Mouse (Mus musculus): ENCODE measurements around the gene Agpat1. TPM values are rescaled to one million over a fixed set of nuclear protein-coding genes. Genes with fewer than 3 reads are reported as not detected.

The Agpat1 gene
- polyA plus RNA-seq, 1 experiment from 2014 or later, result 122 TPM

DNA sequence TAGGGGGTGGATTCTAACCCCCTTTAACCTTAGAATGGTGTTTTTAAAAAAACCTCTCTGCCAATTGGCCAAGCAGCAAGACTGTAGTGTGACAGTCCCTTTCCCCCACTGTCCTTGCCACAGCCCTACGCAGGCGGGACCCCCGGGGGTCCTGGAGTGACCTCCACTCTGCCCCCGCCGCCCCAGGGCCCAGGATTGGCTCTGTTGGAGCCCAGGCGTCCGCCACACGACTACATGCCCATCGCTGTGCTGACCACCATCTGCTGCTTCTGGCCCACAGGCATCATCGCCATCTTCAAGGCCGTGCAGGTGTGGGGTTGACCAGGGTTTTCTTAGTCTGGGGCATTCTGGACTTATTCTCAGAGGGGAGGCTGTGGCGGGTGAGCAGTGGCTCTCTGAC is 27.6 kb downstream of the Agpat1 start:
- WGBS, result 3% methylated on average over 11 of the region's 12 CpGs
- no peak for ATAC-seq
- Histone ChIP-seq H3K36me3 (ENCODE audit: control insufficient read depth, insufficient read depth, low read length) (no peaks in the 10 kb centered on the region), H3K4me1 (ENCODE audit: control insufficient read depth, insufficient read depth, low read depth, low read length) (peaks cover 39% of the 10 kb centered on the region), H3K27ac (ENCODE audit: low read depth, low read length) (no peak overlapping the region), H3K4me3 (ENCODE audit: low read length) (peak overlapping the region; percentile 37), H3K27me3 (replicated peaks; ENCODE audit: control insufficient read depth, insufficient read depth, low read length) (peaks cover 3% of the 10 kb centered on the region; the same call in 1 of the 2 replicates), H3K4me2 (ENCODE audit: low read length) (peak overlapping the region; percentile 84), H3K9ac (ENCODE audit: low read depth, low read length) (peak overlapping the region; percentile 57), H3K9me3 (ENCODE audit: control insufficient read depth, low read length) (no peaks in the 10 kb centered on the region)

DNA sequence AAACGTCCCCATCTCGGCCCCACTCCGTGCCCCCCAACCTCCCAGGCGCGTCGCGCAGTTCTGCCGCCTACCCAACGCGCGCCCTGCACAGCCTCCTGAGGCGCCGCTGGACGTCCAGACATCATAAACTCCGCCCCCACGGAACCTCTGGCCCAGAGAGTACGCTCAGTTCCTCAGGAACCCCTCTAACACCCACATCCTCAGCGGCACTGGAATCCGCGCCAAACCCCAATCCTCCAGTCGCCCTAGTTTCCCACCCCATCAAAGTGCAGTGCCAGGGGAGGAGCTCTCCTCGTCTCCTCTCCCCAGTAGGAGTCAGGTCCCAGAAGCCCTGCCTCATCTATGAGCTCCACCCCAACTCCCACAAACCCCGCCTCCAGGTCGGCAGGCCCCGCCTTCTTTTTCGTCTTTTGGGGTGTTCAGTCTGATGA is 28.2 kb downstream of the Agpat1 start:
- Histone ChIP-seq H3K36me3 (ENCODE audit: control insufficient read depth, insufficient read depth, low read length) (no peaks in the 10 kb centered on the region), H3K4me1 (ENCODE audit: control insufficient read depth, insufficient read depth, low read depth, low read length) (peaks cover 39% of the 10 kb centered on the region), H3K27me3 (replicated peaks; ENCODE audit: control insufficient read depth, insufficient read depth, low read length) (peaks cover 3% of the 10 kb centered on the region; the same call in 1 of the 2 replicates), H3K4me2 (ENCODE audit: low read length) (peak overlapping the region; percentile 84), H3K9me3 (ENCODE audit: control insufficient read depth, low read length) (no peaks in the 10 kb centered on the region), H3K9ac (ENCODE audit: low read depth, low read length) (peak overlapping the region; percentile 57), H3K4me3 (ENCODE audit: low read length) (peak overlapping the region; percentile 37), H3K27ac (ENCODE audit: low read depth, low read length) (no peak overlapping the region)
- WGBS, result 5% methylated on average over 26 of the region's 26 CpGs
- ATAC-seq, result no peak

DNA sequence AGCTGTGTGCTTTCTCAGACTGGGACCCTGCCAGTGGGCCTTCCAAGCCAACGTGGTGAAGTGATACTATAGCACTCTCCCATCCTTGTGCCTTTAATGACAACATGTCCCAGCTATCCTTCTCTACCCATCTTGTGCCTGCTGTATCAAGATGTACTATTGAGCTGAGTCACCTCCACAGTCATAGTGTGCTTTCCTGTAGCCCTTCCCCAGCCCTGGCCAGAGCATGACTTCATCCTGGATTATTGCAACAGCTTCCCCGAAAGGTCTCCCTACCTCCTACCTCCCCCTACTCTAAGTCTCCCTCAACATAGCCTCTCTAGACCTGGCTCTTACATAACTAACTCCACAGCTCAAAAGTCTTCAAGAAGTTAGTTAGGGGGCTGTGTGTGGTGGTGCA is 31.6 kb downstream of the Agpat1 start:
- Histone ChIP-seq H3K9ac (ENCODE audit: low read depth, low read length) (no peak overlapping the region), H3K4me1 (ENCODE audit: control insufficient read depth, insufficient read depth, low read depth, low read length) (peaks cover 14% of the 10 kb centered on the region), H3K36me3 (ENCODE audit: control insufficient read depth, insufficient read depth, low read length) (no peaks in the 10 kb centered on the region), H3K4me3 (ENCODE audit: low read length) (no peak overlapping the region), H3K27me3 (replicated peaks; ENCODE audit: control insufficient read depth, insufficient read depth, low read length) (peaks cover 3% of the 10 kb centered on the region; the same call in 1 of the 2 replicates), H3K4me2 (ENCODE audit: low read length) (no peak overlapping the region), H3K9me3 (ENCODE audit: control insufficient read depth, low read length) (no peaks in the 10 kb centered on the region), H3K27ac (ENCODE audit: low read depth, low read length) (no peak overlapping the region)
- no peak for ATAC-seq
- WGBS, result 69% methylated on average over 2 of the region's 2 CpGs

DNA sequence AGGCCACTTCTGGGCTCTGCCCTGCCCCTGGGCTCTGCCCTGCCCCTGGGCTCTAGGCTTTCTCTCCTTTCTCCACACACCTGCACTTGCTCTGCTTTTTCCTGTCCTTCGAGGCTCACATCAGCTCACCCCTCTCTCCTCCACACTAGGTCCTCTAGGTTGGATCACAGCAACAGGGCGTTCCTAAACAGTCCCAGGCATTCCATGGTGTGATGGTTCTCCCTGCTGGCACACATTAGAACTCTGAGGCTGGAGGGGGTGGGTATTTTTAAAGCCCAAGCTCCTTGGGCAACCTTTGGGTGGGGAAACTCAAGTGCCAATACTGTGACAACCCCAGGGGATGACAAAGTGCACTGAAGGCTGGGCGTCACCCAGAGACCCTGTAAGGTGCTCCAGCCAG is 33.4 kb downstream of the Agpat1 start:
- Histone ChIP-seq H3K36me3 (ENCODE audit: control insufficient read depth, insufficient read depth, low read length) (no peaks in the 10 kb centered on the region), H3K9ac (ENCODE audit: low read depth, low read length) (no peak overlapping the region), H3K27ac (ENCODE audit: low read depth, low read length) (no peak overlapping the region), H3K9me3 (ENCODE audit: control insufficient read depth, low read length) (no peaks in the 10 kb centered on the region), H3K27me3 (replicated peaks; ENCODE audit: control insufficient read depth, insufficient read depth, low read length) (no peaks in the 10 kb centered on the region), H3K4me1 (ENCODE audit: control insufficient read depth, insufficient read depth, low read depth, low read length) (peaks cover 4% of the 10 kb centered on the region; the same call in 1 of the 2 replicates), H3K4me3 (ENCODE audit: low read length) (no peak overlapping the region), H3K4me2 (ENCODE audit: low read length) (no peak overlapping the region)
- 65% methylated on average over 3 of the region's 3 CpGs for WGBS
- ATAC-seq, result no peak

DNA sequence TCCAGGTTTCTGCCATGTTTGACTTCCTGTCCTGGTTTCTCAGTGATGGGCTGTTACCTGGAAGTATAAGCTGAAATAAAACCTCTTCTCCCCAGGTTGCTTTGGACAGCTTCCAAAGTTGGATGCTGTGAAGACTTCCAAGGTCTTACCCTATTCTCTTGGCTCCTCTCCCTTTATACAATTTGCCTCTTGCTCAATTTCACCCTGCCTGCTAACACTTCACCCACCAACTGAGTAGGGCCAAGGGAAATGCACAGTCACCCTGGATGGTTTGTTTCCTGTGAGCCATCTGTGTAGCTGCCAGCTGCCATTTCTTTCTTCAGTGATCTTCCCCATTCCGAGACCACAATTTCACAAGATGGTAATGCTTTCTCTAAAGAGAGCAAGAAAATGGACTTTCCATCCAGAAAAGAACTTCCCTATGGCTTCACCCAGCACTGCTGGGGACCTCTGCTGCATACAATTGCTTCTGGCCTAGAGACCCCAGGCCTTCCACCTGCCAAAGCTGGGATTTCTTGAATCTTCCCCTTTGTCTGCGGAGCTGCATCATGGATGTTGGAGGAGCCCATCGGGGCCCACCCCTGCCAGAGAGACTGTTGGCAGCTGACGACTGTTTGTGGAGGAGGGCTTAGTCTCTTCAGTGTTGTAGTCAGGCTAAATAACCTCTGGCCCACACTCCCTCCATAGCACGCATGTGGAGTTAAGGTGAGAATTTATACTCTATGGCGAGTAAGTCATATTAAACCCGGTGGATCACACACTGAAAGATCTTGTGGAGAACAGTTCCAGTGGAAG is 35.6 kb downstream of the Agpat1 start:
- 84% methylated on average over 7 of the region's 7 CpGs for WGBS
- H3K9ac ChIP-seq (ENCODE audit: low read depth, low read length), result no peak overlapping the region
- no peak overlapping the region for H3K4me2 ChIP-seq (ENCODE audit: low read length)
- H3K4me3 ChIP-seq (ENCODE audit: low read length), result no peak overlapping the region
- H3K9me3 ChIP-seq (ENCODE audit: control insufficient read depth, low read length), result no peaks in the 10 kb centered on the region
- H3K4me1 ChIP-seq (ENCODE audit: control insufficient read depth, insufficient read depth, low read depth, low read length), result peaks cover 2% of the 10 kb centered on the region; the same call in 1 of the 2 replicates
- no peaks in the 10 kb centered on the region for H3K27me3 ChIP-seq (replicated peaks; ENCODE audit: control insufficient read depth, insufficient read depth, low read length)
- no peak overlapping the region for H3K27ac ChIP-seq (ENCODE audit: low read depth, low read length)
- no peak for ATAC-seq
- H3K36me3 ChIP-seq (ENCODE audit: control insufficient read depth, insufficient read depth, low read length), result no peaks in the 10 kb centered on the region

DNA sequence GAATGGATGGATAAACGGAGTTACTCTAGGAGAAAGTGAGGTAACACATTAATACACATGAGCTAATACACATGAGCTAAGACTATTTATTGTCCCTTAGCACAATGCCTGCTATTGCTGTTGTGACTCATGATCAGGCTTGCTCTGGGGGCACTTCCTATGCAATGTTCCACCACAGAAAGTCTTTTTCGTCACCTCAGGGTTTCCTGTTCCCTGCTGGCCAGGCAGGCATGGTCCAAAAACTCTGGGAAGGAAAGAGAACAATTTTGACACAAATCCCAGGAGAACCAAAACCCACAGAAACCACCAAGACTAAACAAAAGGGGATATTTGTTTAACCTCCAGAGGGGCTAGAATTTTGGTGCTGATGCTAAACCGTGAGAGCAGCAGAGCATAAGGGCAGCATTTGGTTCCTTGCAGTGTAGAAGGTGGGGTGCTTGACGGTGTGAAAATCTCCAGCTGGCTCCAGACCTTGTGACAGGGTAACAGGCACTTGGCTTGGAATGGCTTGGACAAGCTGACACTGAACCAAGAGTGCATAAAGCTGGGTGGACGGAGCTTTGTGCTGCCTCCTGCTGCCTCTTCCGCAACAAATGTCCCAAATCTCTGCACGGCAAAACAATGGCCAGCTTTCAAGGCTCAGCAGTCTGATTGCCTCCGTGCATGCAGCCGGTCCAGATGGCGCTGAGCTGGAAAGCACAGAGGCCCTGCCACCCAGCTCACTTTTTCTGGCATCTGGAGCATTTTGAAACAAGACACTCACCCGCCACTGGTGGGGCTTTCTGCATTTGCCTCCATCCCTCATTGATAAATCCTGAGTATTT is 36.9 kb downstream of the Agpat1 start:
- H3K9ac ChIP-seq (ENCODE audit: low read depth, low read length), result peak overlapping the region; percentile 46
- peaks cover 13% of the 10 kb centered on the region for H3K4me1 ChIP-seq (ENCODE audit: control insufficient read depth, insufficient read depth, low read depth, low read length)
- no peaks in the 10 kb centered on the region for H3K36me3 ChIP-seq (ENCODE audit: control insufficient read depth, insufficient read depth, low read length)
- 0 out of 2 replicates have a peak, but pooled peaks have one; percentile 27 for ATAC-seq
- WGBS, result 12% methylated on average over 11 of the region's 11 CpGs
- H3K9me3 ChIP-seq (ENCODE audit: control insufficient read depth, low read length), result no peaks in the 10 kb centered on the region
- no peak overlapping the region for H3K4me3 ChIP-seq (ENCODE audit: low read length)
- no peaks in the 10 kb centered on the region for H3K27me3 ChIP-seq (replicated peaks; ENCODE audit: control insufficient read depth, insufficient read depth, low read length)
- H3K4me2 ChIP-seq (ENCODE audit: low read length), result 0 out of 2 replicates have a peak overlapping the region, but pooled peaks have one; percentile 0
- H3K27ac ChIP-seq (ENCODE audit: low read depth, low read length), result peak overlapping the region; percentile 65

DNA sequence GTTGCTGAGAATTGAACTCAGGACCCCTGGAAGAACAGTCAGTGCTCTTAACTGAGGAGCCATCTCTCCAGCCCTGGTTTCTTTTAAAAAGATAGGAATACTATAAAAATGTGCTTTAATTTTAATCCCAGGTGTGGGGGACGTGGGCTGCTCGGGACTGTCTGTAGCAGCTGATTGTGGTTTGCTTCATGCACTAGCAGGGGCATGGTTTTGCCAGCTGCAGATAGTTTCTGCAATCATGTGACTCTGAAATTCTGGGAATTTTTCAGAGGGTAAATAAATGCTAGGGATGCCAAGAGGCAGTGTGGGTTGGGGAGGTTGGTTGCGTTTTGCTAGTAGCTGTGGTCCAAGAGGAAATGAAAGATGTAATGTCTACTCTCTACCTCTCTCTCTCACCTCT is 37.9 kb downstream of the Agpat1 start:
- no peaks in the 10 kb centered on the region for H3K36me3 ChIP-seq (ENCODE audit: control insufficient read depth, insufficient read depth, low read length)
- H3K4me1 ChIP-seq (ENCODE audit: control insufficient read depth, insufficient read depth, low read depth, low read length), result peaks cover 19% of the 10 kb centered on the region
- H3K4me2 ChIP-seq (ENCODE audit: low read length), result no peak overlapping the region
- no peaks in the 10 kb centered on the region for H3K9me3 ChIP-seq (ENCODE audit: control insufficient read depth, low read length)
- H3K27ac ChIP-seq (ENCODE audit: low read depth, low read length), result no peak overlapping the region
- no peaks in the 10 kb centered on the region for H3K27me3 ChIP-seq (replicated peaks; ENCODE audit: control insufficient read depth, insufficient read depth, low read length)
- H3K9ac ChIP-seq (ENCODE audit: low read depth, low read length), result no peak overlapping the region
- WGBS, result 79% methylated on average over 3 of the region's 3 CpGs
- no peak overlapping the region for H3K4me3 ChIP-seq (ENCODE audit: low read length)
- no peak for ATAC-seq

DNA sequence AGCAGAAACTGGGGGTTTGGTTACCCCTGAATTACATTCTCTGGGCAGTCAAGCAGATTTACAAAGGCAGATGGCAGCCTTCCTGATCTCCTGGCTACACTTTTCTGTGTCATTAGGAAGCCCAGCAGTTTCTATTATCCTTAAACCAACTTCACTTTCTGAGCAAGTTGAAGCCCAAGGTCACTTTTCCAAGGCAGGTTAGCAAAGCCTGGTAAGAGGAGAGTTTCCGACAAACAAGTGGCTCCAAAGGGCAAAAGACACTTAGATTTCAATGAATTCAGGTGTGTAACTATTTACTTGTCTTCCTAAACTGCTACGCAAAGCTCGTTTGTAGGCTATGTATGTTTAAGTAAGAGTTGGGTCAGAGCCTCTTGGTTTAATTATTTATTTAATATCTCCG is 39.3 kb downstream of the Agpat1 start:
- 94% methylated on average over 4 of the region's 4 CpGs for WGBS
- Histone ChIP-seq H3K4me3 (ENCODE audit: low read length) (no peak overlapping the region), H3K4me1 (ENCODE audit: control insufficient read depth, insufficient read depth, low read depth, low read length) (peaks cover 28% of the 10 kb centered on the region), H3K4me2 (ENCODE audit: low read length) (no peak overlapping the region), H3K36me3 (ENCODE audit: control insufficient read depth, insufficient read depth, low read length) (no peaks in the 10 kb centered on the region), H3K9ac (ENCODE audit: low read depth, low read length) (no peak overlapping the region), H3K27me3 (replicated peaks; ENCODE audit: control insufficient read depth, insufficient read depth, low read length) (no peaks in the 10 kb centered on the region), H3K9me3 (ENCODE audit: control insufficient read depth, low read length) (no peaks in the 10 kb centered on the region), H3K27ac (ENCODE audit: low read depth, low read length) (no peak overlapping the region)
- ATAC-seq, result no peak

DNA sequence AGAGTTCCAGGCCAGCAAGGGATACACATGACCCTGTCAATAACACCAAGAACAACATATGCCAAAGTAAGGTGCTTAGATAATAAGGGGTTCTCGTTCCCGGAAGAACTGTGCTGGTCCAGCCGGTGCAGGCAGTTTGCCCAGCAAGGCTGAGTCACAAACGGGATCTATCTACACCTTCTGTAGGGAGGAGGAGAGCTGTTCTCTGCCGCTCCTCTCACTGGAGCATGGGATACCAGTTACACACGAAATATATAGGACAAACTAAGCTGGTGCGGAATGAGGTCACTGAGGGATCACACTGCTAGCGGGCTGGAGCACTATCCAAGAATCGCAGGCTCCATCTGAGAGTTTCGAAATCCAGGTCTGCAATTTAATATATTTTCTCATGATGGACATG is 39.9 kb downstream of the Agpat1 start:
- no peak overlapping the region for H3K4me2 ChIP-seq (ENCODE audit: low read length)
- WGBS, result 84% methylated on average over 10 of the region's 10 CpGs
- no peak overlapping the region for H3K4me3 ChIP-seq (ENCODE audit: low read length)
- H3K4me1 ChIP-seq (ENCODE audit: control insufficient read depth, insufficient read depth, low read depth, low read length), result peaks cover 30% of the 10 kb centered on the region
- no peaks in the 10 kb centered on the region for H3K27me3 ChIP-seq (replicated peaks; ENCODE audit: control insufficient read depth, insufficient read depth, low read length)
- H3K9ac ChIP-seq (ENCODE audit: low read depth, low read length), result no peak overlapping the region
- no peak overlapping the region for H3K27ac ChIP-seq (ENCODE audit: low read depth, low read length)
- no peaks in the 10 kb centered on the region for H3K36me3 ChIP-seq (ENCODE audit: control insufficient read depth, insufficient read depth, low read length)
- ATAC-seq, result no peak
- H3K9me3 ChIP-seq (ENCODE audit: control insufficient read depth, low read length), result no peaks in the 10 kb centered on the region
